Mouse (Mus musculus): ENCODE results near the gene Il5ra. TPM values are rescaled to one million over a fixed set of nuclear protein-coding genes. Genes with fewer than 3 reads are reported as not detected.
A peak's percentile ranks its signal among the peaks of the same experiment; 100 is the strongest.

Gene Il5ra
- total RNA-seq, 2 experiments from 2014 or later, result not detected

DNA sequence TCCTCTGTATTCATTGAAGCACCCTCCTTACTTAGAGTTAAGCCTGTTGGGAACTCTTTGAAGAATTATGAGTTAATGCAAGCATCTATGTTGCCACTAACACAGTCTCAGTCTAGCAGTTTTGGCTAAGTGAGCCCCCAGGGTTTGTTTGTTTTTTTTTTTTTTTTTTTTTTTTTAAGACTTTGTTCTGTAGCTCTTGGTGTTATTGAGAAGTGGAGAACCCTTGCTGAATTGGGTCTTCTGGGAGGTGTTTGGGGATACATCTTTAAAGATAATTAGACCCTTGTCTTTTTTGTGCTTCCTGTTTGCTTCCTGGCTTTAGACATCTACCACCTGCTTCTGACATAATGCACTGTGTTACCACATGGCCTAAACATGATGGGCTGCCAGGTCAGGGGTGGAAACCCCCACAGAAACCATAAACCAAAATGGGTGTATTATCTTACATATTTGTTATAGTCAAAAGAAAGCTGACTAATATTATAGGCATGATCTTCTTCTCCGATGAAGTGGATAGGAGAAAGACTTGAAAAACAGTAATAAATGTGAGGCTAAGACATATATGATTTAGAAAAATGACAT is 8.5 kb downstream of the Il5ra start:
- DNase-seq (ENCODE audit: low spot score), result no peak

DNA sequence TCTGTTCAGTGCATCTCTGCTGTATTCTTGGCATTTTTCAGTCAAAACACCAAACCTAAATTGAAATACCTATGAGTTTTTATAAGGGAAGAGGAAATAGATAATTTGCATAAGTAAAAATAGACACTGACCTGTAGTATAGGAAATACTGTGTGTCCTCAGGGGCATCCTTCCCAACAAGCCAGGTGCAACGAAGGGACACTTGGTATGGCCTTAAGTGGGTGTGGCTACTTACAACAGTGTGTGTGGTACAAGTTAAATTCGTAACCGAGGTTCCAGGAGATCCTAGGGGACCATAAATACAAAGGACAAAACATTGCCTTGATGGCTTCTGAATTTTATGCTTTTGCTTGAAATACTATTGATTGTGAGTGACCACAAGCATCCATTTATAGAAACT is 10.6 kb downstream of the Il5ra start:
- no peak for DNase-seq (ENCODE audit: low spot score)

GRCm38 (mm10) chr6:106732563-106732962 is 16.3 kb downstream of the Il5ra start:
- DNase-seq (ENCODE audit: low spot score), result no peak

- DNase-seq (ENCODE audit: low spot score), result no peak
Measured at GRCm38 (mm10) chr6:106729682-106730314, 19.0 kb downstream of the Il5ra start.

DNA sequence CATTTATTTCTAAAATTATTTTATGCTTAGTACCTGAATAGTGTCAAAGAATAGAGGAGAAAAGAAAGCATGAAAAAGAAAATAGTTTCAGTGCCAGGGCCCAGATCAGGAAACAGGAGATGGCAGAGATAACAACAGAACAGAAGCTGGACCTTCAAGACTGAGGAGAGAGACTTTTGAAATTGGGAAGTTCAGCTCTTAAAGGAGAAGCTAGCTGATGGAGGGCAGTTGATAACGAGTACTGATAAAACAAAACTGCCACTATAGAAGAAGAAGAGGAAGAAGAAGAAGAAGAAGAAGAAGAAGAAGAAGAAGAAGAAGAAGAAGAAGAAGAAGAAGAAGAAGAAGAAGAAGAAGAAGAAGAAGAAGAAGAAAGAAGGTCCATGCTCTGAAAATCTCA is 21.1 kb downstream of the Il5ra start:
- no peak for DNase-seq (ENCODE audit: low spot score)

DNA sequence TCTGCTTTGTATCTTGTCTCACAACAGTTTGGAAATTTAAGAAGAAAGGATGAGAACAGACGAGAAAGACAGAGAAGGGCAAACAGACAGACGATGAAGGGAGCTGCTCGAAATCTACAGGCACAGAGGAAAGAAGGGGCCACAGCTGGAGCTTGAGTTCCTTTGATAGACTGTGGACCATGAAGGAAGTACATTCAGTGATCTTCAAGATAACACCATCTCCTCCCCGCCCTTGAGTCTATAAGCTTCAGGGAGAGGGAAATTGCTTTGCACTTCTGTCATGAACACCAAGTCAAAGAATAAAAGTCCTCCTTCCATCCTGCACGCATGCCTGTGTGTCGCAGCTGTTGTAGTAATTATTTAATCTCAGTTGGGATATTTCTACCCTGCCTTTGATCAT is 22.8 kb downstream of the Il5ra start:
- DNase-seq (ENCODE audit: low spot score), result no peak

GRCm38 (mm10) chr6:106725642-106726041 is 23.2 kb downstream of the Il5ra start:
- no peak for DNase-seq (ENCODE audit: low spot score)

GRCm38 (mm10) chr6:106705506-106706035 is 43.3 kb downstream of the Il5ra start:
- no peak for DNase-seq (ENCODE audit: low spot score)

GRCm38 (mm10) chr6:106701931-106702330 is 46.9 kb downstream of the Il5ra start:
- no peak for DNase-seq (ENCODE audit: low spot score)

GRCm38 (mm10) chr6:106675581-106675980 is 73.3 kb downstream of the Il5ra start:
- no peak for DNase-seq (ENCODE audit: low spot score)

DNA sequence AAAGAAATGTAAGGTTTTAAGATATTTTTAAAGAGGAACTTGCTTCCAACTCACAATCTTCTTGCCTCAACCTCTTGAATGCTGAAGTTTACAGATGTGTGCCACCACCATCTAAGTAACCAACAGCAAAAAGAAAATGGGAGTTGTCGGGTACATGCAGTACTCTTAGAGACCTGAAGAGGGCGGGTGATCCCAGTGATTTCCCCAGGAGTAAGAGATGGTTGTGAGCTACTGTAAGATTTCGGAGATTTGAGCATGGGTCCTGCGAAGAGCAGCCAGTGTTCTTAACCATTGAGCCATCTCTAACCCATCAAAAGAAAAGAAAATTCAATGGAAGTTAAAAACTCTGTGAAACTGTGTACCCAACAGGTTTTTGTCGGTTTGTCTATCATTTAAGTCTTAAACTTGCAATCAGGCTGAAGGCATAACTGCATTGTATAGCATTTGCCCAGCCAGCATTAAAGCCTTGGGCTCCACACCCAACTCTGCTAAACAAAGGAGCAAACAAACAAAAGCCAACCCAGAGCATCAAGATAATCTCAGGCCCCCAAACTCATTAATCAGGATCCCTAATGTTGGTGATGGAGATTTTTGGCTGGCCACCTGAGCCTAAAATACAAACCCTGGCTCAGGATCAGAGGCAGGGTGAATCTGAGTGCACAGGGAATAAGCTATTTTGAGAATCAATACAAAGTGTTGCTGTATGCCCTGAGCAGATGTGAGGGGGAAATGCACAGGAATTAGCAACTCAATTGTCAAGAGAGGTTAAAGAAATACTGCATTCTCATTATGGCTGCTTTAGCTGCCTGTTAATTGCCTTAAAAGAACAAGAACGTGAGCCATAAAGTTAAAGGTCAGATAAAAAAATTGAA is 84.8 kb downstream of the Il5ra start:
- DNase-seq (ENCODE audit: low spot score), result peak; percentile 19

Other genes starting within 250 kb of the Il5ra start
- 10 to 100 TPM; 20.1 to 24.5 TPM for gene Trnt1, start 20.1 kb upstream of the Il5ra start, total RNA-seq (2021)
- 10 to 100 TPM; 52.1 to 56.4 TPM for gene Crbn, start 51.0 kb upstream of the Il5ra start, total RNA-seq (2021)

All from gastrocnemius, adult 18-20 months (tissue).